Mouse (Mus musculus) forebrain, embryonic 16.5 days (tissue): ENCODE results near the gene Lztfl1. TPM values are rescaled to one million over a fixed set of nuclear protein-coding genes. Genes with fewer than 3 reads are reported as not detected.
A peak's percentile ranks its signal among the peaks of the same experiment; 100 is the strongest.
"Not testable (repeated sequence)": the region's sequence is repeated elsewhere in the genome, so short reads cannot be mapped to it uniquely, and the experiment has no call there.

Experiments used
- ATAC-seq: fragments of 200-750 bp; cut with Nextera tagmentation; 2 replicates; pipeline ENCODE4 v1.8.0; 2017; ENCODE audit warnings: mild to moderate bottlenecking, moderate library complexity
- H3K27ac ChIP-seq: fragments of 300-500 bp; sonication (generic); 2 replicates; pipeline ENCODE4 v1.5.1; 2014; ENCODE audit warnings: low read length, control low read depth
- H3K27me3 ChIP-seq: fragments of 300-500 bp; sonication (generic); replicated peaks from 2 replicates; pipeline ENCODE4 v1.6.1; 2014; ENCODE audit warnings: low read length; ENCODE audit not compliant: control insufficient read depth, insufficient read depth
- H3K36me3 ChIP-seq: fragments of 300-500 bp; sonication (generic); 2 replicates; pipeline ENCODE4 v1.6.1; 2014; ENCODE audit not compliant: control insufficient read depth, insufficient read depth
- H3K4me1 ChIP-seq: fragments of 300-500 bp; sonication (generic); replicated peaks from 2 replicates; pipeline ENCODE4 v1.6.1; 2014; ENCODE audit warnings: low read length; ENCODE audit not compliant: control insufficient read depth, insufficient read depth
- H3K4me2 ChIP-seq: fragments of 300-500 bp; sonication (generic); 2 replicates; pipeline ENCODE4 v1.6.1; 2014; ENCODE audit warnings: mild to moderate bottlenecking, low read length, control low read depth
- H3K4me3 ChIP-seq: fragments of 300-500 bp; sonication (generic); replicated peaks from 2 replicates; pipeline ENCODE4 v1.5.1; 2014; ENCODE audit warnings: mild to moderate bottlenecking, low read length, control low read depth
- H3K9ac ChIP-seq: fragments of 300-500 bp; sonication (generic); replicated peaks from 2 replicates; pipeline ENCODE4 v1.6.1; 2014; ENCODE audit warnings: low read depth, low read length, control low read depth
- H3K9me3 ChIP-seq: fragments of 300-500 bp; sonication (generic); 2 replicates; pipeline ENCODE4 v1.6.1; 2016; ENCODE audit warnings: low read length; ENCODE audit not compliant: control insufficient read depth
- WGBS: fragments of 180-500 bp; shearing (Covaris S2); extraction: QIAGEN DNeasy Blood & Tissue Kit; methylation state at CpG from one replicate; pipeline ENCODE4 v1.1.7; 2014; 5-methylcytosine and 5-hydroxymethylcytosine counted together
- polyA plus RNA-seq: library from polyadenylated mRNA; unstranded; fragments of >200 nt; fragmentation: Nextera tagmentation; extraction: Ambion mirVana; gene quantifications from 2 replicates; pipeline ENCODE4 v1.2.1, GENCODE M21; 2015

Gene Lztfl1
- polyA plus RNA-seq, 1 experiment from 2014 or later: 55.8 TPM

DNA sequence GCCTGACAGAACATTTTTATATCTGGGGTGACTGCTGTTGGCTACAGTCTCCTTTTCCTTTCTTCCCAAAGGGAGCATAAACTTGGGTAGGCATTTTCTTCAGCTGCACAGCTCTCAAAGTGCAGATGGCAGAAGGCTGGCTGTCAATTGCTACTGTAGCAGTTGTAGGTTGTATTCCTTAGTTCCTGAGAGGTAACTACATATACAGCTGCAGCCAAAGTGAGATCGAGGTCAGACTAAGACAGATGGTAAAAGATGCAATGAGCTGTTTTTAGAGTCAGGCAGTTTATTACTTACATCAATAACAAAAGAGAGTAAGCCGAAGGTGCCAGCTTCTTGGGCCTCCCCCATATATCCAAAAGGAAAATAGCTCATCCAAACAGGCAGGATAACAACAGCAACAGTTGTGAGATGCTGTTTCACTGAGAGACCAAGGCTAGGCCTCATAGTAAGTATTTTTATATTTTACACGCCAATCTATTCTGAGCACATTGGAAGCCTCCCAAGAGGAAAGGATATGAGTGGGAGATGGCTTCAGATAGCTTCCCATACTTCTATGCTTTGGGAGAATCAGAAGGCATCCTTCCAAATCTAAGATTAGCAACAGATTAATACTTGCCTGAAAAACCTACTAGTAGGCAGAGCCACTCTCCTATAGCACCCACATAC, 21.7 kb downstream of the Lztfl1 start:
- no peak overlapping the region for H3K4me2 ChIP-seq
- peaks cover 11% of the 10 kb centered on the region for H3K36me3 ChIP-seq
- H3K27ac ChIP-seq: no peak overlapping the region
- H3K9me3 ChIP-seq: no peaks in the 10 kb centered on the region
- no peak overlapping the region for H3K9ac ChIP-seq
- no peak for ATAC-seq
- H3K27me3 ChIP-seq: no peaks in the 10 kb centered on the region
- H3K4me1 ChIP-seq: no peaks in the 10 kb centered on the region
- H3K4me3 ChIP-seq: no peak overlapping the region
- 85% methylated on average over 3 of the region's 3 CpGs for WGBS

DNA sequence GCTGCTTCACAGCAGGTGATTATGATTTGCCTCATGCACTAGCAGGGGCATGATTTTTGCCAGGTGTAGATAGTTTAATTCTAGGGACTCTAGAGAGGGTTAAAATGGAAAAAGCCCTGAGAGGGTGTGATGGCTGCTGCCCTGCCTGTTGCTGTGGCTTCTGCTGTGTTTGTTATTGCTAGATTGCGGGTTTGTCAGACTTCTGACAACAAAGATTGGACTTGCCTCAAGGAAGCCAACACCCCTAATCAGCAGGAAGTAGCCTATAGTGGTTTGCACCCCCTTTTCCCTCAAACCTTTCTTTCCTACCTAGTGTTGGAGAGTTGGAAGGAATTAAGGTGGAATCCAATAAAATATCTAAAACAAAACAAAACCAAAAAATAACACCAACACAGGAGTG, 29.3 kb downstream of the Lztfl1 start:
- WGBS: 85% methylated on average over 1 of the region's 1 CpGs
- H3K27me3 ChIP-seq: no peaks in the 10 kb centered on the region
- no peak for ATAC-seq
- H3K4me3 ChIP-seq: no peak overlapping the region
- no peaks in the 10 kb centered on the region for H3K9me3 ChIP-seq
- H3K4me2 ChIP-seq: no peak overlapping the region
- H3K36me3 ChIP-seq: peaks cover 8% of the 10 kb centered on the region; the same call in 1 of the 2 replicates
- no peak overlapping the region for H3K9ac ChIP-seq
- no peaks in the 10 kb centered on the region for H3K4me1 ChIP-seq
- H3K27ac ChIP-seq: no peak overlapping the region

DNA sequence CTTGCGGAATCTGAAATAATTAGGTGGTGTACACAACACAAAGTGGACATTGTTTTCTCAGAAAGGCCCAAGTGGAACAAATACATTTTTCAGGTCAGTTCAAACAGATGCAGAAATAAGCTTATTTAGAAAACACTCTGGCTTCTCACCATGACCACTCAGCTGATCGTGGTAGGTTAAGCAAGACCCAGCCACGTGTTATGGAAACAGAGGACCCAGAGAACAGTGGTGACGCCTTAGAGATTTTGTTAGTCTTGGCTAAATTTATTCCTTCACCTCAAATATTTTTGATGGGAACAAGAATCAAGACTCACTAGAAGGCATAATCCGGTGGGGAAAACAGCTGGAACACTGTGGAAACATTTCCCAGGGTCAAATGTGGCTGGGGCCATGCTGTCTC, 31.3 kb downstream of the Lztfl1 start:
- Histone ChIP-seq H3K4me1 (no peaks in the 10 kb centered on the region), H3K9me3 (no peaks in the 10 kb centered on the region), H3K9ac (no peak overlapping the region), H3K36me3 (0 out of 2 replicates have a peak, but pooled peaks cover 2% of the 10 kb centered on the region), H3K27me3 (peaks cover 3% of the 10 kb centered on the region; the same call in 1 of the 2 replicates), H3K27ac (no peak overlapping the region), H3K4me2 (no peak overlapping the region), H3K4me3 (no peak overlapping the region)
- 72% methylated on average over 5 of the region's 5 CpGs for whole genome bisulfite sequencing
- no peak for ATAC-seq

DNA sequence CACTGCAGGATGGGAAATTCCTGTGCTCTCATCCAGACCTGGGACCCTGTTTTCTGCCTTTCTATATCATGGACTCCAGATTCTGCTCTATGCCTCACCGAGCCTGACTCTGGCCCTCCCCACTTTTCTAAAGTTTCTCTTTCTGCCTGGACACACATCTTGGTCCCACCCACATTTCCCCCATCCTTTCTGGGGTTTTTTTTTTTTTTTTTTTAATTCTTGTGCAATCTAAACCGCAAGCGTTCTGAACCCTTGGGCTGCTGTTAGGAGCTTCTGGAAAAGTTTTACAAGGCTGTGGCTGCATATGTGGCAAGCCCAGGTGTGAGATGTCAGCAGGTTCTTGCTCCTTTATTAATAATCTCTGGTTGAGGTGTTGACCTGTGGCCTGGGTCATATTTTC, 33.8 kb downstream of the Lztfl1 start:
- Histone ChIP-seq H3K36me3 (no peaks in the 10 kb centered on the region), H3K4me1 (peaks cover 2% of the 10 kb centered on the region), H3K9me3 (no peaks in the 10 kb centered on the region), H3K4me3 (no peak overlapping the region), H3K4me2 (no peak overlapping the region), H3K27me3 (peaks cover 20% of the 10 kb centered on the region), H3K27ac (no peak overlapping the region), H3K9ac (no peak overlapping the region)
- ATAC-seq: no peak
- 52% methylated on average over 3 of the region's 3 CpGs for WGBS

DNA sequence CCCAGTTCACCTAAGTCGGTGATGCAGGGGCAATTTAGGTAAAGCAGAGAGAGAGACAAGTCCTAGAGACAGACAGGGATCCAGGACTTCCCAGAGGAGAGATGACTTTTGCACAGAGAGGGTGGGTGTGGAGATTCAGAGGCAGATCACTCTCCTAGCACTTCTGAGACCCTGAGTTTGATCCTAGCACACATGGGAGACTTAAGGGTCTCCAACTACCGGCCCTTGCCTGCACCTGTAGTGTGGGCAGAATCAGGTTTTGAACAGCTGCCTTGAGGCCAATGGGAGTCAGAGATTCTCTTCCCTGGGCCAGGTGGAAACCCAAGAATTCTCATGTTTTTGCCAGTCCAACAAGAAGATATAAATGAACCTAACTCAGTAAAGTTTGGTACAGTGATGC, 38.3 kb downstream of the Lztfl1 start:
- H3K36me3 ChIP-seq: no peaks in the 10 kb centered on the region
- no peak overlapping the region for H3K9ac ChIP-seq
- peak overlapping the region; percentile 75 for H3K4me2 ChIP-seq
- peaks cover 8% of the 10 kb centered on the region for H3K4me1 ChIP-seq
- H3K27me3 ChIP-seq: peaks cover 32% of the 10 kb centered on the region
- 24% methylated on average over 2 of the region's 2 CpGs for WGBS
- no peaks in the 10 kb centered on the region for H3K9me3 ChIP-seq
- H3K27ac ChIP-seq: no peak overlapping the region
- H3K4me3 ChIP-seq: peak overlapping the region; percentile 46; the same call in 1 of the 2 replicates
- ATAC-seq: no peak

DNA sequence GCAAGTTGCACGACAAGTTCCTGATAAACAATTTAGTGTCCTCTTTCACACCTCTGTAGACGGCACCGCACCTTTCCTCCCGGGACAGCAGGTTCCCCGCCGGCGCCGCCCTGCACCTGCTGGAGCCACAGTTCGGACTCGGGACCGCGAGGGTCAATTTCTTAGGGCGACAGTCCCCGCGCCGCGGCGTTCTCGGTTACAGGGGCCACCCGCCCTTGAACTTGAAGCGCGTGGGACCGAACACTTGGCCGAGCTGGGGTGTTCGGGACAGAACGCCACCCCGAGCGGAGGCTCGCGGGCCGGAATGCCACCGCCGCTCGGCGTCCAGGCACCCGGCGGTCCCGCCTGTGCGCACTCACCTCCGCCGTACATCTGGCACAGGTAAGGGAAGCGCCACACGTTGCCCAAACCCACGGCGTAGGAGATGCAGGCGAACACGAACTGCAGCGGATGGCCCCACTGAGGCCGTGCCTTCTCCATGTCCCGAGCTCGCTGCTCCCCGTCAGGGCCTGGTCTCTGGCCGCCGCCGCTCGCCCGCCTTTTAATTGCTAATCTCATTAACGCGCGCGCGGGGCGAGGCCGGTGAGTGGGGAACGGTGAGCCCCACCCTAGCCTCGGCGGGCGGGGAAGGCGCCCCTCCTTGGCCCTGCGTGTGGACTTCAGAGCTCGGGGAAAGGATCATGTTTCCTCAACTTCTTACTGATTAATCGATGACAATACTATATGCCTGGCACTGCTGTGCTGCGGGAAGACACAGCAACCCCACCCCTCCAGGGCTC, 39.0 kb downstream of the Lztfl1 start, which contains the start of the genes Ccr9 and Slc6a20a:
Ccr9 (plus strand) TSS at position 113 of the 779 bp plus-strand sequence.
Slc6a20a (minus strand) TSS at position 559 of the 779 bp plus-strand sequence.
- peak; percentile 33; the same call in 1 of the 2 replicates for ATAC-seq

DNA sequence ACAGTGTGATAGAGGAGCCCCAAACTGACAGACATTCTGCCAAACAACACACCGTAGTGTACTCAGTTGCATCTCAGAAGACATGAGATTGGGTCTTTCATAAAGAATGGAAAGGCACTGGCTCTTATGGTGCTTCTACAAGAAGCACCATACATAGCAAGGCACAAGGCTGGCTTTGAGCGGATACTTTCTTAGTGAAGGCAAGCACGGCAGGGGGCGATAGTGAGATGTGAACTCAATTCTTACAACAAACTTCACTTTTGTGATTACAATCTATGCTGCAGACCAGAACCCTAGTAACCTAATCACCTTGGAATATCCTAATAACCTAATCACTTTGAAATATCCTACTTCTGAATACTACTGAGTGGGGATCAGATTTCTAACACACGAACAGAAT, 51.9 kb downstream of the Lztfl1 start:
- no peak for ATAC-seq
- no peak overlapping the region for H3K4me2 ChIP-seq
- no peaks in the 10 kb centered on the region for H3K27me3 ChIP-seq
- no peak overlapping the region for H3K9ac ChIP-seq
- H3K4me1 ChIP-seq: no peaks in the 10 kb centered on the region
- no peaks in the 10 kb centered on the region for H3K36me3 ChIP-seq
- H3K4me3 ChIP-seq: no peak overlapping the region
- H3K9me3 ChIP-seq: no peaks in the 10 kb centered on the region
- 60% methylated on average over 5 of the region's 5 CpGs for WGBS
- no peak overlapping the region for H3K27ac ChIP-seq

More for the DNA sequence above, 39.0 kb downstream of the Lztfl1 start, which contains the start of the genes Ccr9 and Slc6a20a:
- Histone ChIP-seq H3K9me3 (no peaks in the 10 kb centered on the region), H3K4me1 (peaks cover 8% of the 10 kb centered on the region), H3K36me3 (no peaks in the 10 kb centered on the region), H3K27ac (no peak within 1 kb of the TSS), H3K4me3 (peak within 1 kb of the TSS; percentile 46), H3K27me3 (peaks cover 32% of the 10 kb centered on the region), H3K4me2 (peak within 1 kb of the TSS; percentile 75), H3K9ac (peak within 1 kb of the TSS; percentile 45)
- WGBS: under 1% methylated on average over 73 of the region's 73 CpGs

DNA sequence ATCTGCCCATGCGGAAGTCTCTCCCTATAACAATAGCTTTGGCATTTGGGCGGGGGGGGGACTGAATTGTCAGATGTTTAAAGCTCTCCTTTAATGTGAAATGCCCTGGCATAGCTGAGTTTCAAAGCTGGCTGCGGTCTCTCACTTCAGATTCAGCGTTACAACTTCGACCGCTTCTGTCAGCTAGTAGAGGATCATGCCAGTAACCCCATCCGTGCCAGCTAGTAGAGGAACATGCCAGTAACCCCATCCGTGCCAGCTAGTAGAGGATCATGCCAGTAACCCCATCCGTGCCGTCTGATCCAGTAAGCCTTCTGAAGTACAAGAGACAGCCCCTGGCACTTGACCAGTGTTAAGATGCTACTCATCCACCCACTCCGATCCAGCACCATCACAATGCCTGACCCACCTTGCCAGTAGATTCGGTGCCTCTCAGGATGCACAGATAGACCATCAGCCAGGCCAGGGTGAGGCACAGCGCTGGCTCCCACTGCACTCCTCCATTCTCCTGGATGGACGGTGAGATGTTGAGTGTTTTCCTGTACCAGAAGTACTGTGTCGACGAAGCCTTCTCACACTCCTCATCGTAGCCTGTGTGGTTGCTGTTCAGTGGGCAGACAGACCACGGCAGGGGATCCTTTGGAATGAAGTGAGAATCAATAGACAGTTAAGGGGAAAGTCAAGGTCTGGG, 57.4 kb downstream of the Lztfl1 start:
- H3K9me3 ChIP-seq, H3K27ac ChIP-seq, H3K27me3 ChIP-seq, H3K4me1 ChIP-seq, H3K9ac ChIP-seq, H3K36me3 ChIP-seq, H3K4me3 ChIP-seq: not testable (repeated sequence)
- ATAC-seq: peak; percentile 90
- 63% methylated on average over 17 of the region's 18 CpGs for WGBS
- peak overlapping the region; percentile 13; the same call in 1 of the 2 replicates for H3K4me2 ChIP-seq

DNA sequence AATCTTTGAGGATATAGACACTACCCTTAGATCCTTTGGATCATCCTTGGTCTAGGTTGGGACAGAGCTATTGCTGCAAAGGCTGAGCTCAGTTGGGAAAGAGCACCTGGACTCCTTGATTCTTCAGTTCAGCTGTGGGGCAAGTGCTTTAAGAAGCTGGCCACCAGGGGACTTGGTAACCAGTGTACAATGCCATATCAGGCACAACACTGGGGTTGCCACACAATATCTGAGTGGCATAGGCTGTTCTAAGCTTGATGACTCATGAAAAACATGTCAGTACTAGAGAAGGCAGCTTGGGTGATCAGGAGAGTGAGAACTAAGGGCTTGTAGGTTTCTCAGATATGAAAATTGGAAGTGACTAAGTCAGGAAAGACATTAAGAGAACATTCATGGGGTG, 58.5 kb downstream of the Lztfl1 start:
- no peak overlapping the region for H3K4me3 ChIP-seq
- no peak overlapping the region for H3K4me2 ChIP-seq
- no peaks in the 10 kb centered on the region for H3K36me3 ChIP-seq
- peaks cover 6% of the 10 kb centered on the region; the same call in 1 of the 2 replicates for H3K4me1 ChIP-seq
- no peaks in the 10 kb centered on the region for H3K27me3 ChIP-seq
- H3K9me3 ChIP-seq: no peaks in the 10 kb centered on the region
- ATAC-seq: no peak
- H3K9ac ChIP-seq: no peak overlapping the region
- H3K27ac ChIP-seq: no peak overlapping the region
